Mouse (Mus musculus) stomach, embryonic 16.5 days (tissue): ENCODE data around the gene Mrpl54. TPM values are rescaled to one million over a fixed set of nuclear protein-coding genes. Genes with fewer than 3 reads are reported as not detected.
"Not testable (repeated sequence)": the region's sequence is repeated elsewhere in the genome, so short reads cannot be mapped to it uniquely, and the experiment has no call there.

ENCODE experiments used
- ATAC-seq: fragments of 200-750 bp; cut with Nextera tagmentation; 2 replicates; pipeline ENCODE4 v1.8.0; 2017; ENCODE audit warnings: moderate number of reproducible peaks, moderate TSS enrichment; ENCODE audit not compliant: insufficient read depth, low FRiP score
- H3K27ac ChIP-seq: fragments of 300-500 bp; sonication (generic); 2 replicates; pipeline ENCODE4 v1.5.1; 2014; ENCODE audit warnings: low read length
- H3K27me3 ChIP-seq: fragments of 300-500 bp; sonication (generic); 2 replicates; pipeline ENCODE4 v1.6.1; 2014; ENCODE audit warnings: low read length, control low read depth, mixed read lengths; ENCODE audit not compliant: control insufficient read depth, insufficient read depth
- H3K36me3 ChIP-seq: fragments of 300-500 bp; sonication (generic); 2 replicates; pipeline ENCODE4 v1.6.1; 2014; ENCODE audit warnings: low read length; ENCODE audit not compliant: control insufficient read depth, insufficient read depth
- H3K4me1 ChIP-seq: fragments of 300-500 bp; sonication (generic); 2 replicates; pipeline ENCODE4 v1.6.1; 2014; ENCODE audit warnings: low read length, control low read depth, mixed read lengths; ENCODE audit not compliant: control insufficient read depth, insufficient read depth
- H3K4me2 ChIP-seq: fragments of 300-500 bp; sonication (generic); 2 replicates; pipeline ENCODE4 v1.6.1; 2014; ENCODE audit warnings: low read depth, low read length, mixed read lengths
- H3K4me3 ChIP-seq: fragments of 300-500 bp; sonication (generic); replicated peaks from 2 replicates; pipeline ENCODE4 v1.5.1; 2014; ENCODE audit warnings: mild to moderate bottlenecking, low read length
- H3K9ac ChIP-seq: fragments of 300-500 bp; sonication (generic); 2 replicates; pipeline ENCODE4 v1.6.1; 2014; ENCODE audit warnings: low read length
- H3K9me3 ChIP-seq: fragments of 300-500 bp; sonication (generic); replicated peaks from 2 replicates; pipeline ENCODE4 v1.6.1; 2016; ENCODE audit warnings: low read length, control low read depth; ENCODE audit not compliant: control insufficient read depth
- WGBS: fragments of 180-500 bp; shearing (Covaris S2); extraction: QIAGEN DNeasy Blood & Tissue Kit; methylation state at CpG from one replicate; pipeline ENCODE4 v1.1.7; 2014; 5-methylcytosine and 5-hydroxymethylcytosine counted together
- polyA plus RNA-seq: library from polyadenylated mRNA; unstranded; fragments of >200 nt; fragmentation: Nextera tagmentation; extraction: Ambion mirVana; gene quantifications from 2 replicates; pipeline ENCODE4 v1.2.1, GENCODE M21; 2015

Mrpl54 gene
- polyA plus RNA-seq, 1 experiment from 2014 or later = 220 TPM

- 15% methylated on average over 27 of the region's 27 CpGs for WGBS
- peak within 1 kb of the TSS; percentile 18 for H3K4me3 ChIP-seq
Measured at GRCm38 (mm10) chr10:81230438-81231332, 36.0 kb downstream of the Mrpl54 start, which contains the start of gene Atcay. Gene Atcay, minus strand, starts transcription at chr10:81230833.

GRCm38 (mm10) chr10:81229735-81230437 lies 36.8 kb downstream of the Mrpl54 start:
- ATAC-seq = no peak
- no peaks in the 10 kb centered on the region for H3K36me3 ChIP-seq
- H3K4me2 ChIP-seq = no peak overlapping the region
- no peaks in the 10 kb centered on the region for H3K9me3 ChIP-seq
- H3K27ac ChIP-seq = no peak overlapping the region
- 15% methylated on average over 20 of the region's 20 CpGs for WGBS
- 0 out of 2 replicates have a peak overlapping the region, but pooled peaks have one; percentile 18 for H3K4me3 ChIP-seq
- 0 out of 2 replicates have a peak, but pooled peaks cover 7% of the 10 kb centered on the region for H3K4me1 ChIP-seq
- peak overlapping the region; percentile 14; the same call in 1 of the 2 replicates for H3K9ac ChIP-seq
- H3K27me3 ChIP-seq = peaks cover 22% of the 10 kb centered on the region

More at GRCm38 (mm10) chr10:81230438-81231332, 36.0 kb downstream of the Mrpl54 start, which contains the start of gene Atcay:
- Histone ChIP-seq H3K9ac (peak within 1 kb of the TSS; percentile 14; the same call in 1 of the 2 replicates), H3K4me1 (0 out of 2 replicates have a peak, but pooled peaks cover 7% of the 10 kb centered on the region), H3K36me3 (no peaks in the 10 kb centered on the region), H3K9me3 (no peaks in the 10 kb centered on the region), H3K27me3 (peaks cover 22% of the 10 kb centered on the region), H3K4me2 (peak within 1 kb of the TSS; percentile 14; the same call in 1 of the 2 replicates), H3K27ac (no peak within 1 kb of the TSS)
- no peak for ATAC-seq

GRCm38 (mm10) chr10:81223731-81224130 lies 43.0 kb downstream of the Mrpl54 start:
- H3K9me3 ChIP-seq, H3K36me3 ChIP-seq, H3K9ac ChIP-seq, H3K4me3 ChIP-seq, H3K27me3 ChIP-seq, ATAC-seq, H3K4me1 ChIP-seq, H3K4me2 ChIP-seq, H3K27ac ChIP-seq: not testable (repeated sequence)
- WGBS = 50% methylated on average over 2 of the region's 2 CpGs

- H3K4me1 ChIP-seq = no peaks in the 10 kb centered on the region
- peak overlapping the region; percentile 46; the same call in 1 of the 2 replicates for H3K27ac ChIP-seq
- H3K27me3 ChIP-seq = no peaks in the 10 kb centered on the region
- H3K9me3 ChIP-seq = no peaks in the 10 kb centered on the region
- no peaks in the 10 kb centered on the region for H3K36me3 ChIP-seq
- H3K4me2 ChIP-seq = no peak overlapping the region
- WGBS = 76% methylated on average over 5 of the region's 5 CpGs
- H3K9ac ChIP-seq = no peak overlapping the region
- ATAC-seq = peak; percentile 74; the same call in 1 of the 2 replicates
- H3K4me3 ChIP-seq = no peak overlapping the region
Measured at GRCm38 (mm10) chr10:81221402-81222015, 45.2 kb downstream of the Mrpl54 start.

GRCm38 (mm10) chr10:81217964-81218363 lies 48.8 kb downstream of the Mrpl54 start:
- Histone ChIP-seq H3K27ac (no peak overlapping the region), H3K9me3 (no peaks in the 10 kb centered on the region), H3K4me2 (no peak overlapping the region), H3K36me3 (no peaks in the 10 kb centered on the region), H3K27me3 (no peaks in the 10 kb centered on the region), H3K4me3 (no peak overlapping the region), H3K4me1 (no peaks in the 10 kb centered on the region), H3K9ac (no peak overlapping the region)
- WGBS = 34% methylated on average over 7 of the region's 7 CpGs
- ATAC-seq = peak; percentile 56; the same call in 1 of the 2 replicates

GRCm38 (mm10) chr10:81217267-81217666 lies 49.5 kb downstream of the Mrpl54 start:
- ATAC-seq, H3K27me3 ChIP-seq, H3K4me1 ChIP-seq, H3K27ac ChIP-seq, H3K9me3 ChIP-seq, H3K36me3 ChIP-seq, H3K4me3 ChIP-seq, H3K4me2 ChIP-seq, H3K9ac ChIP-seq: not testable (repeated sequence)
- WGBS = 5% methylated on average over 1 of the region's 1 CpGs

GRCm38 (mm10) chr10:81216810-81217209 lies 49.9 kb downstream of the Mrpl54 start:
- no peak overlapping the region for H3K27ac ChIP-seq
- ATAC-seq = no peak
- H3K9ac ChIP-seq = no peak overlapping the region
- H3K4me3 ChIP-seq = no peak overlapping the region
- no peaks in the 10 kb centered on the region for H3K4me1 ChIP-seq
- no peaks in the 10 kb centered on the region for H3K27me3 ChIP-seq
- no peaks in the 10 kb centered on the region for H3K36me3 ChIP-seq
- no peaks in the 10 kb centered on the region for H3K9me3 ChIP-seq
- WGBS = 79% methylated on average over 6 of the region's 6 CpGs
- no peak overlapping the region for H3K4me2 ChIP-seq

- no peak overlapping the region for H3K27ac ChIP-seq
- WGBS = 89% methylated on average over 6 of the region's 6 CpGs
- no peak overlapping the region for H3K9ac ChIP-seq
- no peaks in the 10 kb centered on the region for H3K9me3 ChIP-seq
- no peak for ATAC-seq
- H3K27me3 ChIP-seq = no peaks in the 10 kb centered on the region
- no peaks in the 10 kb centered on the region for H3K36me3 ChIP-seq
- H3K4me3 ChIP-seq = no peak overlapping the region
- H3K4me1 ChIP-seq = no peaks in the 10 kb centered on the region
- H3K4me2 ChIP-seq = no peak overlapping the region
Measured at GRCm38 (mm10) chr10:81216260-81216659, 50.5 kb downstream of the Mrpl54 start.
